Mouse (Mus musculus): ENCODE results near the gene Gm26741.

Gm26741 gene

GRCm38 (mm10) chr10:52389438-52389837 lies 30.9 kb downstream of the Gm26741 start:
- DNase-seq (ENCODE audit: low spot score): peak; percentile 31

- DNase-seq (ENCODE audit: low spot score): no peak
These were observed 32.6 kb downstream of the Gm26741 start for GRCm38 (mm10) chr10:52391208-52391607.

- DNase-seq (ENCODE audit: low spot score): no peak
These were observed 38.1 kb downstream of the Gm26741 start for GRCm38 (mm10) chr10:52396647-52397046.

GRCm38 (mm10) chr10:52398715-52399114 lies 40.1 kb downstream of the Gm26741 start:
- no peak for DNase-seq (ENCODE audit: low spot score)

GRCm38 (mm10) chr10:52399722-52400121 lies 41.2 kb downstream of the Gm26741 start:
- no peak for DNase-seq (ENCODE audit: low spot score)

- no peak for DNase-seq (ENCODE audit: low spot score)
These were observed 46.6 kb downstream of the Gm26741 start for GRCm38 (mm10) chr10:52405160-52405559.

GRCm38 (mm10) chr10:52407526-52407925 lies 49.0 kb downstream of the Gm26741 start:
- DNase-seq (ENCODE audit: low spot score): no peak

Data from embryo, embryonic 10.5 days (tissue).